Mouse (Mus musculus): ENCODE measurements around the gene Lclat1.

DNA sequence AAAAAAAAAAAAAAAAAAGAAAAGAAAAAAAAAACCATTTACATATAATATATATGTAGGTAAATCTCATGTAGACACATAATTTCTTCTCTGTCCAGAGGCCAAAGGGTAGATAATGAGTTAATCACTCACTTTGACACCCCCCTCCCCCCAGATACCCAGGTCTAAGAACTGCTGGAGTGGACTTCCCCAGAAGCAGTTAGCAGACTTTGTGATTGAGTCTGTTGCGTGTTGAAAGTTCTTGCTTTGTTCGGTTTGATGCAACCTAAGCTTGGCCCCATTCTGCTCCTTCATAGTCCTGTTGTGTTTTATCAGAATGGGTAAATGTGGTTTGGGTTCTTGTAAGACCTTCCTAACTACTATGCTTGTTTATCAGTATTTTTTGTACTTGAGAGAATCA is 45.9 kb downstream of the Lclat1 start:
- TF ChIP-seq GATA1 (IDR thresholded peaks at IDR 0.05; ENCODE audit: borderline replicate concordance, low read length): no peak
- no peak for TF ChIP-seq FLI1 (IDR thresholded peaks at IDR 0.05; ENCODE audit: low read length)
